In the genomic region with DNA sequence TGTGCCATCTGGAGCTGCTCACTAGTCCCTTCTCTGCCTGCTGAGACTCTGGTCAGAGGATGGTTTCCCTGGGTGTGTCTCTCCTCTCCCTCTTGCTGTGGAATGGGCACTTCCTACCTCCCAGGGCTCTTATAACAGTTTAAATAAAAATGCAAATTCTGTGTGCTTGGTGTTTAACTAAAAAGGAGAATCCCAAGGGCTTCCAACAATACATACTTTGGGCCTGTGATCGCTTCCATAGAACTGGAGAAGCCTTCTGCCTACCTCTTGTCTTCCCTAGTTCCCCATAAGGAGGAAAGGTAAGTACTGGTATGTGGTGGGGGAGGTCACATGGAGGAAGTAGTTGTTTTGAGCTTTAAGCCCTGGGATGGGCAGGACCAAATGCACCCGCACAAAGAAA, we compare ENCODE assay signal across 43 mouse cellular contexts. TPM values are rescaled to one million over a fixed set of nuclear protein-coding genes. Genes with fewer than 3 reads are reported as not detected.
"Had no signal": no experiment of that assay in that cellular context is flagged by ENCODE, and none has a peak within 500 bp of the region (broad histone marks: within the 10 kb centered on the region; RNA-seq: fewer than 3 reads in every experiment).

No protein-coding gene starts in this region.

- H3K4me3 ChIP-seq: gastrocnemius, adult 2 months; heart, embryonic 13.5 days; heart, embryonic 15.5 days; hindbrain, embryonic 13.5 days; hindbrain, embryonic 15.5 days; intestine, embryonic 15.5 days; kidney, embryonic 15.5 days; limb, embryonic 13.5 days; limb, embryonic 15.5 days; liver, embryonic 12.5 days had no signal

- DNase-seq: gastrocnemius, adult 2 months; gastrocnemius, postnatal 10 days; gastrocnemius, postnatal 36 days; heart, adult 18-20 months; heart, postnatal 14 days; heart, postnatal 36 days; kidney, adult 11 months; kidney, adult 2 months; kidney, adult 9 months; kidney, postnatal 14 days; kidney, postnatal 36 days; layer of hippocampus, adult 9-11 months; layer of hippocampus, postnatal 36 days; left cerebral cortex, postnatal 4 days had no signal

- H3K36me3 ChIP-seq: heart, embryonic 13.5 days; heart, embryonic 15.5 days; hindbrain, embryonic 13.5 days; hindbrain, embryonic 15.5 days; intestine, embryonic 15.5 days; kidney, embryonic 15.5 days; limb, embryonic 13.5 days; limb, embryonic 15.5 days; liver, embryonic 12.5 days had no signal

- H3K4me2 ChIP-seq: heart, embryonic 11.5 days; heart, embryonic 13.5 days; heart, embryonic 15.5 days; hindbrain, embryonic 13.5 days; hindbrain, embryonic 15.5 days; intestine, embryonic 15.5 days; kidney, embryonic 15.5 days; limb, embryonic 13.5 days; limb, embryonic 15.5 days; liver, embryonic 12.5 days had no signal

- H3K9ac ChIP-seq: heart, embryonic 13.5 days; heart, embryonic 15.5 days; hindbrain, embryonic 13.5 days; hindbrain, embryonic 15.5 days; intestine, embryonic 15.5 days; kidney, embryonic 15.5 days; limb, embryonic 13.5 days; limb, embryonic 15.5 days; liver, embryonic 12.5 days; liver, embryonic 14.5 days had no signal

- ATAC-seq: hindbrain, postnatal 0 days; intestine, embryonic 15.5 days had no signal

- H3K27ac ChIP-seq: gastrocnemius, adult 2 months; heart, embryonic 13.5 days; heart, embryonic 15.5 days; hindbrain, embryonic 13.5 days; hindbrain, embryonic 15.5 days; hindbrain, postnatal 0 days; intestine, embryonic 15.5 days; kidney, embryonic 15.5 days; kidney, postnatal 0 days; limb, embryonic 13.5 days; limb, embryonic 15.5 days; liver, embryonic 12.5 days; liver, embryonic 14.5 days had no signal

- H3K27me3 ChIP-seq: heart, embryonic 13.5 days; heart, embryonic 15.5 days; hindbrain, embryonic 13.5 days; hindbrain, embryonic 15.5 days; intestine, embryonic 15.5 days; kidney, embryonic 15.5 days; limb, embryonic 13.5 days; limb, embryonic 15.5 days; liver, embryonic 12.5 days had no signal

- H3K9me3 ChIP-seq: heart, embryonic 13.5 days; heart, embryonic 15.5 days; hindbrain, embryonic 13.5 days; hindbrain, embryonic 15.5 days; intestine, embryonic 15.5 days; kidney, embryonic 15.5 days; limb, embryonic 13.5 days; limb, embryonic 15.5 days; liver, embryonic 12.5 days had no signal

- H3K4me1 ChIP-seq: heart, embryonic 15.5 days; hindbrain, embryonic 13.5 days; hindbrain, embryonic 15.5 days; intestine, embryonic 15.5 days; kidney, embryonic 15.5 days; limb, embryonic 13.5 days had no signal

RNA-seq across cellular contexts. Expression of a gene that starts 0.9 kb away (rescaled TPM):
- total RNA-seq: gastrocnemius, adult 2 months; gastrocnemius, postnatal 10 days; gastrocnemius, postnatal 36 days; heart, adult 18-20 months; heart, adult 8-10 months; heart, postnatal 14 days; heart, postnatal 36 days; hematopoietic stem cell, adult 5-6 weeks; hindbrain, postnatal 0 days; layer of hippocampus, adult 18-20 months; layer of hippocampus, adult 8-10 months; layer of hippocampus, postnatal 14 days; layer of hippocampus, postnatal 36 days; left cerebral cortex, adult 18-20 months; left cerebral cortex, adult 8-10 months; left cerebral cortex, postnatal 10 days; left cerebral cortex, postnatal 25 days; left cerebral cortex, postnatal 4 days; liver, adult 2 months had no signal
- polyA plus RNA-seq: frontal cortex, adult 2 months; gonadal fat pad, adult 2 months; heart, embryonic 11.5 days; heart, embryonic 13.5 days; heart, embryonic 15.5 days; heart, postnatal 0 days; hindbrain, embryonic 11.5 days; hindbrain, embryonic 13.5 days; hindbrain, embryonic 15.5 days; hindbrain, postnatal 0 days; intestine, embryonic 15.5 days; kidney, adult 2 months; kidney, embryonic 15.5 days; kidney, postnatal 0 days; large intestine, adult 2 months; limb, embryonic 11.5 days; limb, embryonic 13.5 days; liver, adult 2 months; liver, embryonic 12.5 days; liver, embryonic 14.5 days had no signal

RNA-seq across cellular contexts. Expression of a gene that starts 17.3 kb away (rescaled TPM):
- total RNA-seq: gastrocnemius, adult 2 months; gastrocnemius, postnatal 10 days; gastrocnemius, postnatal 36 days; heart, adult 18-20 months; heart, adult 8-10 months; heart, postnatal 14 days; heart, postnatal 36 days; hindbrain, postnatal 0 days; layer of hippocampus, adult 18-20 months; layer of hippocampus, adult 8-10 months; layer of hippocampus, postnatal 14 days; layer of hippocampus, postnatal 36 days; left cerebral cortex, adult 18-20 months; left cerebral cortex, adult 8-10 months; left cerebral cortex, postnatal 10 days; left cerebral cortex, postnatal 25 days; left cerebral cortex, postnatal 4 days; liver, adult 2 months had no signal
- polyA plus RNA-seq: frontal cortex, adult 2 months; gonadal fat pad, adult 2 months; heart, embryonic 11.5 days; heart, embryonic 13.5 days; heart, postnatal 0 days; hindbrain, embryonic 11.5 days; hindbrain, embryonic 13.5 days; intestine, embryonic 15.5 days; kidney, adult 2 months; kidney, postnatal 0 days; large intestine, adult 2 months; limb, embryonic 11.5 days; limb, embryonic 13.5 days; liver, adult 2 months; liver, embryonic 12.5 days; liver, embryonic 14.5 days had no signal

RNA-seq across cellular contexts. Expression of a gene that starts 50.7 kb away (rescaled TPM):
- total RNA-seq: gastrocnemius, adult 2 months; gastrocnemius, postnatal 10 days; gastrocnemius, postnatal 36 days; heart, adult 18-20 months; heart, adult 8-10 months; heart, postnatal 36 days; hematopoietic stem cell, adult 5-6 weeks; hindbrain, postnatal 0 days; layer of hippocampus, adult 18-20 months; layer of hippocampus, adult 8-10 months; layer of hippocampus, postnatal 14 days; layer of hippocampus, postnatal 36 days; left cerebral cortex, adult 18-20 months; left cerebral cortex, postnatal 10 days; left cerebral cortex, postnatal 25 days; left cerebral cortex, postnatal 4 days; liver, adult 2 months had no signal
- polyA plus RNA-seq: frontal cortex, adult 2 months; heart, embryonic 13.5 days; heart, embryonic 15.5 days; heart, postnatal 0 days; hindbrain, embryonic 11.5 days; hindbrain, embryonic 13.5 days; hindbrain, postnatal 0 days; intestine, embryonic 15.5 days; large intestine, adult 2 months; liver, adult 2 months; liver, embryonic 12.5 days; liver, embryonic 14.5 days had no signal
